Mouse (Mus musculus): ENCODE data around the gene Slc6a13.

DNA sequence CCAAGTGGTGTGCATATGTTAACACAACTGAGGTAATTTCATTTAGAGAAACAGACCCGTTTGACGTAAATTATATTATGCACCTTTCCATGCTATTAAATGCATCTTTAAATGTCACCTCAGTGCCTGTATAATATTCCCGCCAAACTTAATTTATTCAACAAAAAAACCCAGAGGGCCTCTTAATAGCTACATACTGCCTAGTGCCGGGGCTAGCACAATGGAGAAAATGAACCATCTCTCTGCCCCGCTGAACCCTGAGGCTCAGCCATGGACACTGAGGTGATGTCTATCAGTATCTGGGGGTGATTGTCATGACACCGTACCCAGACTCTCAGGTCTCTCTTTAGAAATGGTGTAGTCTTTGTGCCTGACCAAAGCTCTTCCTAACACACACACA is 57.2 kb downstream of the Slc6a13 start:
- TF ChIP-seq CTCF (IDR thresholded peaks at IDR 0.05; ENCODE audit: low read depth, low read length) (no peak), POLR2A (IDR thresholded peaks at IDR 0.05; ENCODE audit: borderline replicate concordance, low read depth, low read length) (no peak)

Measured in bone marrow macrophage, adult 2 months (primary cell).